Mouse (Mus musculus) left cerebral cortex, adult 9 months (tissue): ENCODE data around the gene Cutc.

Experiments
- DNase-seq, 2 experiments: peaks; one replicate each; pipeline ENCODE4 v3.0.0; 2022; ENCODE audit warnings: low spot score in 2 of 2

Gene Cutc

GRCm38 (mm10) chr19:43752489-43753225 is at the start of gene Cutc, which contains the start of gene Cox15:
TSS of gene Cutc (plus strand) at chr19:43752996.
TSS of gene Cox15 (minus strand) at chr19:43753000.
- DNase-seq, result peak; percentile 86 to 96

- no peak for DNase-seq
Measured at GRCm38 (mm10) chr19:43704211-43704610, 48.6 kb upstream of the Cutc start.

GRCm38 (mm10) chr19:43704787-43705497 is 47.9 kb upstream of the Cutc start:
- DNase-seq, result no peak

GRCm38 (mm10) chr19:43708206-43708605 is 44.6 kb upstream of the Cutc start:
- DNase-seq, result no peak

GRCm38 (mm10) chr19:43709317-43709716 is 43.5 kb upstream of the Cutc start:
- no peak for DNase-seq

- DNase-seq, result no peak
Measured at GRCm38 (mm10) chr19:43711159-43711916, 41.5 kb upstream of the Cutc start.

GRCm38 (mm10) chr19:43711971-43712370 is 40.8 kb upstream of the Cutc start:
- DNase-seq, result no peak

GRCm38 (mm10) chr19:43720061-43720460 is 32.7 kb upstream of the Cutc start:
- DNase-seq, result no peak

GRCm38 (mm10) chr19:43722891-43723290 is 29.9 kb upstream of the Cutc start:
- no peak for DNase-seq

- DNase-seq, result no peak
Measured at GRCm38 (mm10) chr19:43723501-43723900, 29.3 kb upstream of the Cutc start.

GRCm38 (mm10) chr19:43724194-43724593 is 28.6 kb upstream of the Cutc start:
- no peak for DNase-seq

GRCm38 (mm10) chr19:43724821-43725220 is 28.0 kb upstream of the Cutc start:
- DNase-seq, result no peak

- DNase-seq, result no peak
Measured at GRCm38 (mm10) chr19:43726510-43727146, 26.2 kb upstream of the Cutc start.

GRCm38 (mm10) chr19:43729296-43730036 is 23.3 kb upstream of the Cutc start:
- DNase-seq, result no peak

- DNase-seq, result no peak
Measured at GRCm38 (mm10) chr19:43730037-43730428, 22.8 kb upstream of the Cutc start.

GRCm38 (mm10) chr19:43731157-43731556 is 21.6 kb upstream of the Cutc start:
- DNase-seq, result no peak

- DNase-seq, result no peak
Measured at GRCm38 (mm10) chr19:43738409-43738808, 14.4 kb upstream of the Cutc start.

GRCm38 (mm10) chr19:43743401-43743800 is 9.4 kb upstream of the Cutc start:
- no peak for DNase-seq

GRCm38 (mm10) chr19:43745740-43746139 is 7.1 kb upstream of the Cutc start:
- no peak for DNase-seq

GRCm38 (mm10) chr19:43747877-43748276 is 4.9 kb upstream of the Cutc start:
- DNase-seq, result no peak

- DNase-seq, result no peak
Measured at GRCm38 (mm10) chr19:43750008-43750407, 2.8 kb upstream of the Cutc start.
